Mouse (Mus musculus): ENCODE results near the gene Dusp6. TPM values are rescaled to one million over a fixed set of nuclear protein-coding genes. Genes with fewer than 3 reads are reported as not detected.
A peak's percentile ranks its signal among the peaks of the same experiment; 100 is the strongest.

Gene Dusp6
- total RNA-seq, 2 experiments from 2014 or later: 26.7 to 27.7 TPM

GRCm38 (mm10) chr10:99243907-99244489 is 19.0 kb upstream of the Dusp6 start:
- DNase-seq: no peak
- intact Hi-C loops (cut with DNase I; ENCODE audit: low total_unique reads): no loop called here

GRCm38 (mm10) chr10:99244655-99245260 is 18.3 kb upstream of the Dusp6 start:
- no peak for DNase-seq
- intact Hi-C loops (cut with DNase I; ENCODE audit: low total_unique reads): no loop called here

GRCm38 (mm10) chr10:99246797-99247508 is 16.1 kb upstream of the Dusp6 start:
- DNase-seq: no peak
- intact Hi-C loops (cut with DNase I; ENCODE audit: low total_unique reads): no loop called here

- no peak for DNase-seq
- intact Hi-C loops (cut with DNase I; ENCODE audit: low total_unique reads): no loop called here
Measured at GRCm38 (mm10) chr10:99250874-99251281, 12.2 kb upstream of the Dusp6 start.

- no peak for DNase-seq
- intact Hi-C loops (cut with DNase I; ENCODE audit: low total_unique reads): no loop called here
Measured at GRCm38 (mm10) chr10:99253412-99253811, 9.6 kb upstream of the Dusp6 start.

- intact Hi-C loops (cut with DNase I; ENCODE audit: low total_unique reads): no loop called here
- no peak for DNase-seq
Measured at GRCm38 (mm10) chr10:99255830-99256570, 7.0 kb upstream of the Dusp6 start.

GRCm38 (mm10) chr10:99257531-99257930 is 5.5 kb upstream of the Dusp6 start:
- intact Hi-C loops (cut with DNase I; ENCODE audit: low total_unique reads): no loop called here

GRCm38 (mm10) chr10:99259840-99260239 is 3.2 kb upstream of the Dusp6 start:
- DNase-seq: no peak
- intact Hi-C loops (cut with DNase I; ENCODE audit: low total_unique reads): no loop called here

More at GRCm38 (mm10) chr10:99257531-99257930, 5.5 kb upstream of the Dusp6 start:
- no peak for DNase-seq

- intact Hi-C loops (cut with DNase I; ENCODE audit: low total_unique reads): no loop called here
- no peak for DNase-seq
Measured at GRCm38 (mm10) chr10:99261151-99261635, 1.8 kb upstream of the Dusp6 start.

GRCm38 (mm10) chr10:99261636-99262318 is 1.3 kb upstream of the Dusp6 start:
- DNase-seq: peak; percentile 85
- intact Hi-C loops (cut with DNase I; ENCODE audit: low total_unique reads): no loop called here

- intact Hi-C loops (cut with DNase I; ENCODE audit: low total_unique reads): no loop called here
- DNase-seq: no peak
Measured at GRCm38 (mm10) chr10:99262319-99262866, 638 bp upstream of the Dusp6 start.

- peak; percentile 23 for DNase-seq
- intact Hi-C loops (cut with DNase I; ENCODE audit: low total_unique reads): no loop called here
Measured at GRCm38 (mm10) chr10:99263419-99264221, 589 bp downstream of the Dusp6 start.

- peak; percentile 26 for DNase-seq
- intact Hi-C loops (cut with DNase I; ENCODE audit: low total_unique reads): no loop called here
Measured at GRCm38 (mm10) chr10:99264301-99265010, 1.4 kb downstream of the Dusp6 start.

- DNase-seq: no peak
Measured at GRCm38 (mm10) chr10:99265011-99265694, 2.1 kb downstream of the Dusp6 start.

GRCm38 (mm10) chr10:99266025-99266424 is 3.0 kb downstream of the Dusp6 start:
- intact Hi-C loops (cut with DNase I; ENCODE audit: low total_unique reads): no loop called here

More at GRCm38 (mm10) chr10:99265011-99265694, 2.1 kb downstream of the Dusp6 start:
- intact Hi-C loops (cut with DNase I; ENCODE audit: low total_unique reads): no loop called here

GRCm38 (mm10) chr10:99267621-99268020 is 4.6 kb downstream of the Dusp6 start:
- no peak for DNase-seq
- intact Hi-C loops (cut with DNase I; ENCODE audit: low total_unique reads): no loop called here

More at GRCm38 (mm10) chr10:99266025-99266424, 3.0 kb downstream of the Dusp6 start:
- DNase-seq: no peak

All from gastrocnemius, postnatal 14 days (tissue).